Comparison of ENCODE assay signal across 25 mouse cellular contexts in genomic region chr1:37101016-37101415, GRCm38 (mm10).
"Had no signal": no experiment of that assay in that cellular context is flagged by ENCODE, and none has a peak within 500 bp of the region (broad histone marks: within the 10 kb centered on the region; RNA-seq: fewer than 3 reads in every experiment).

No protein-coding gene starts in this region.

- DNase-seq: kidney, adult 8-10 months; kidney, postnatal 10 days; kidney, postnatal 36 days; left cerebral cortex, postnatal 4 days; lung, adult 18-20 months; lung, postnatal 10 days; lung, postnatal 36 days; retina, postnatal 1 day; right cerebral cortex, postnatal 25 days; spleen, adult 18-20 months; thymus, adult 18-20 months; thymus, postnatal 36 days had no signal

- H3K27me3 ChIP-seq: kidney, embryonic 15.5 days; limb, embryonic 12.5 days; limb, embryonic 15.5 days; liver, embryonic 12.5 days; liver, embryonic 15.5 days; lung, embryonic 15.5 days; midbrain, embryonic 13.5 days; neural tube, embryonic 13.5 days; stomach, embryonic 15.5 days had no signal

- H3K36me3 ChIP-seq: kidney, embryonic 15.5 days; limb, embryonic 12.5 days; limb, embryonic 15.5 days; liver, embryonic 12.5 days; liver, embryonic 15.5 days; lung, embryonic 15.5 days; midbrain, embryonic 10.5 days; midbrain, embryonic 13.5 days; neural tube, embryonic 13.5 days; stomach, embryonic 15.5 days had no signal

- H3K9me3 ChIP-seq: kidney, embryonic 15.5 days; limb, embryonic 12.5 days; limb, embryonic 15.5 days; liver, embryonic 12.5 days; liver, embryonic 15.5 days; lung, embryonic 15.5 days; midbrain, embryonic 10.5 days; midbrain, embryonic 13.5 days; neural tube, embryonic 13.5 days; stomach, embryonic 15.5 days had no signal

- H3K9ac ChIP-seq: kidney, embryonic 15.5 days; limb, embryonic 12.5 days; limb, embryonic 15.5 days; liver, embryonic 12.5 days; liver, embryonic 15.5 days; lung, embryonic 15.5 days; midbrain, embryonic 13.5 days; neural tube, embryonic 13.5 days; stomach, embryonic 15.5 days had no signal

- H3K4me3 ChIP-seq: kidney, embryonic 15.5 days; limb, embryonic 12.5 days; limb, embryonic 15.5 days; liver, embryonic 12.5 days; liver, embryonic 15.5 days; lung, embryonic 15.5 days; megakaryocyte, embryonic 14.5 days; midbrain, embryonic 10.5 days; midbrain, embryonic 13.5 days; myocyte; neural tube, embryonic 13.5 days; stomach, embryonic 15.5 days had no signal

- H3K4me1 ChIP-seq: liver, embryonic 12.5 days; liver, embryonic 15.5 days; lung, embryonic 15.5 days; megakaryocyte, embryonic 14.5 days; stomach, embryonic 15.5 days had no signal

- H3K27ac ChIP-seq: kidney, embryonic 15.5 days; limb, embryonic 12.5 days; limb, embryonic 15.5 days; liver, embryonic 12.5 days; liver, embryonic 15.5 days; lung, embryonic 15.5 days; midbrain, embryonic 10.5 days; midbrain, embryonic 13.5 days; neural tube, embryonic 13.5 days; stomach, embryonic 15.5 days had no signal

- H3K4me2 ChIP-seq: kidney, embryonic 15.5 days; limb, embryonic 12.5 days; limb, embryonic 15.5 days; liver, embryonic 12.5 days; liver, embryonic 15.5 days; lung, embryonic 15.5 days; midbrain, embryonic 13.5 days; neural tube, embryonic 13.5 days; stomach, embryonic 15.5 days had no signal

- ATAC-seq: liver, embryonic 12.5 days; midbrain, embryonic 13.5 days; midbrain, embryonic 16.5 days had no signal
